Mouse (Mus musculus): ENCODE measurements around the gene Mrps36. TPM values are rescaled to one million over a fixed set of nuclear protein-coding genes. Genes with fewer than 3 reads are reported as not detected.

The Mrps36 gene
- polyA plus RNA-seq, 2 experiments = 57.9 to 113 TPM

DNA sequence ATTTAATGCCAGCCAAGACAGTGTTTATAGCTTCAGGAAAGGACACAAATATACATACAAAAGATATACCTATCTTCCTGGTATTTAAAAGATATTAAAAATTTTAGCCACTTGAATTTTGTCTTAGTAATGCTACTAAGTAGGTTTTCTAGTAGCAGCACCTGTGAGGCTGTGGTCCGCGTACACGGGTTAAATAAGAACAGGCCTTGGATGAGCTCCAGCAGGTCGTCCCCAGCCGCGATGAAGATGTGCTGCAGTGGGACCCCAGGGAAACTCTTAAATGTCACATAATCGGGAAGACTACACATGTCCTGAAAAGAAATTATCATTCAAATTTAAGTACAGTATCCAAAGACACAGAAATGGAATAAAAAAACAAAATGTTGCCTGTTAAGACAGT is 38.3 kb downstream of the Mrps36 start:
- Histone ChIP-seq H3K9ac (ENCODE audit: low read depth, low read length, severe bottlenecking) (no peak overlapping the region), H3K27me3 (ENCODE audit: control insufficient read depth, insufficient read depth, low read length) (no peaks in the 10 kb centered on the region), H3K9me3 (ENCODE audit: control insufficient read depth, low read length) (no peaks in the 10 kb centered on the region), H3K4me2 (replicated peaks; ENCODE audit: low read depth, low read length, severe bottlenecking) (no peak overlapping the region), H3K36me3 (ENCODE audit: control insufficient read depth, insufficient read depth, low read length) (peaks cover 92% of the 10 kb centered on the region), H3K27ac (replicated peaks; ENCODE audit: low read depth, low read length) (no peak overlapping the region), H3K4me1 (ENCODE audit: control insufficient read depth, insufficient read depth, low read length) (no peaks in the 10 kb centered on the region), H3K4me3 (replicated peaks; ENCODE audit: low read length) (no peak overlapping the region)
- TF ChIP-seq POLR2A (IDR thresholded peaks at IDR 0.05; ENCODE audit: borderline replicate concordance, extremely low read depth, insufficient read depth, insufficient read length) = no peak
- WGBS = 94% methylated on average over 7 of the region's 7 CpGs
- no peak for ATAC-seq (ENCODE audit: low FRiP score, low read depth)
- DNase-seq (ENCODE audit: low spot score) = no peak

DNA sequence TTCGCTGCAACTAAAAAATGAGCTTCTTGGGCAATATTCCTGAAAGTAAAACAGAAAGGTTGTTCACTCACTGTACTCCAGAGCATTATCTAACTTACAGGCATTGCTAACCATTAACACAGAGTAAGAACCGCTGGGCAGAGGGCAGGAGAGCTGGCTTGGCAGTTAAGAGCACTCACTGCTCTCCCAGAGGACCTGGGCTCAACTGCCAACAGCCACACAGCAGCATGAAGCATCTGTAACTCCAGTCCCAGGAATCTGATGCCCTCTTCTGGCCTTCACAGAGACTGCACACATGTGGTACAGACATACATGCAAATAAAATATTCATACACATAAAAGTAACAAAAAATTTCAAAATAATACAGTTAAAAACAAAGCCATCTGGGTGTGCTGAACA is 41.0 kb downstream of the Mrps36 start:
- 91% methylated on average over 2 of the region's 2 CpGs for WGBS
- no peak for ATAC-seq (ENCODE audit: low FRiP score, low read depth)
- H3K4me3 ChIP-seq (replicated peaks; ENCODE audit: low read length) = no peak overlapping the region
- no peaks in the 10 kb centered on the region for H3K9me3 ChIP-seq (ENCODE audit: control insufficient read depth, low read length)
- no peak for TF ChIP-seq POLR2A (IDR thresholded peaks at IDR 0.05; ENCODE audit: borderline replicate concordance, extremely low read depth, insufficient read depth, insufficient read length)
- H3K36me3 ChIP-seq (ENCODE audit: control insufficient read depth, insufficient read depth, low read length) = peaks cover 92% of the 10 kb centered on the region
- no peak for DNase-seq (ENCODE audit: low spot score)
- no peak overlapping the region for H3K9ac ChIP-seq (ENCODE audit: low read depth, low read length, severe bottlenecking)
- H3K27ac ChIP-seq (replicated peaks; ENCODE audit: low read depth, low read length) = no peak overlapping the region
- H3K4me1 ChIP-seq (ENCODE audit: control insufficient read depth, insufficient read depth, low read length) = no peaks in the 10 kb centered on the region
- no peak overlapping the region for H3K4me2 ChIP-seq (replicated peaks; ENCODE audit: low read depth, low read length, severe bottlenecking)
- H3K27me3 ChIP-seq (ENCODE audit: control insufficient read depth, insufficient read depth, low read length) = no peaks in the 10 kb centered on the region

DNA sequence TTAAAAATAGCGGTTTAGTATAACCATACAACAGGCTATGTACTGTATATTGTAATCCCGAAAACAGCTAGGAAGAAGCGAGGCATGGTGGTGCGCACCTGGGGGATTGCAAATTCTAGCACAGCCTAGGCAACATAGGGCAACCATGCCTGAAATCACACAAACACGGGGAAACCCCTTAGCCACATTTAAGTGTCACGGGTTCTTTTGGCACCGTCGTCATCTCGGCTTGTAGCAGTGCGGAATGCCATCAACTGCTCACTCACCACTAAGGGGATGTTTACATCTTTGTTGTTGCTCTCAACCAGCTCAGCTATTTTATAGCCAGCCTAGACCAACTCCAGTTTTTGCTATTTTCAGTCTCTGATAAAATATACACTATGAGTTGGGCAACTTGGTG is 45.6 kb downstream of the Mrps36 start:
- Histone ChIP-seq H3K4me3 (replicated peaks; ENCODE audit: low read length) (no peak overlapping the region), H3K4me2 (replicated peaks; ENCODE audit: low read depth, low read length, severe bottlenecking) (no peak overlapping the region), H3K9ac (ENCODE audit: low read depth, low read length, severe bottlenecking) (no peak overlapping the region), H3K36me3 (ENCODE audit: control insufficient read depth, insufficient read depth, low read length) (peaks cover 77% of the 10 kb centered on the region), H3K27ac (replicated peaks; ENCODE audit: low read depth, low read length) (no peak overlapping the region), H3K4me1 (ENCODE audit: control insufficient read depth, insufficient read depth, low read length) (no peaks in the 10 kb centered on the region), H3K9me3 (ENCODE audit: control insufficient read depth, low read length) (no peaks in the 10 kb centered on the region), H3K27me3 (ENCODE audit: control insufficient read depth, insufficient read depth, low read length) (no peaks in the 10 kb centered on the region)
- WGBS = 94% methylated on average over 10 of the region's 10 CpGs
- no peak for DNase-seq (ENCODE audit: low spot score)
- no peak for ATAC-seq (ENCODE audit: low FRiP score, low read depth)
- no peak for TF ChIP-seq POLR2A (IDR thresholded peaks at IDR 0.05; ENCODE audit: borderline replicate concordance, extremely low read depth, insufficient read depth, insufficient read length)

DNA sequence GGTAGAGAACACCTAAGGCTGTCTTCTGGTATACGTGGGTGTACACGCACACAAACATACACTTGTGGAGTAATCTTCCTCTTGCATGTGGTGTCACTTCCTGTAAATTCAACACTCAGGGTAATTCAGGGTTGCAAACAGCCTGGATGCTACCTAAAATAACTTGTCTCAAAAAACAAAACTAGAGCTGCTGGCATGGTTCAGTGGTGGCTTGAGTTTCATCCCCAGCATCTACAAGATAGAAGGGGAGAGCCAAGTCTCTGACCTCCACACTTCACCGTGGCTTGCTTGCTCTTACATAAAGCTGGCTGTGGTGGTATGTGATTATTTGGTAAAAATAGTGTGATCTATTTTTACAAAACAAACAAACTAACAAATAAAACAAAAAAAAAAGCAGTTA is 46.9 kb downstream of the Mrps36 start:
- DNase-seq (ENCODE audit: low spot score) = no peak
- no peak for ATAC-seq (ENCODE audit: low FRiP score, low read depth)
- Histone ChIP-seq H3K4me1 (ENCODE audit: control insufficient read depth, insufficient read depth, low read length) (no peaks in the 10 kb centered on the region), H3K4me3 (replicated peaks; ENCODE audit: low read length) (no peak overlapping the region), H3K9me3 (ENCODE audit: control insufficient read depth, low read length) (no peaks in the 10 kb centered on the region), H3K36me3 (ENCODE audit: control insufficient read depth, insufficient read depth, low read length) (peaks cover 65% of the 10 kb centered on the region), H3K4me2 (replicated peaks; ENCODE audit: low read depth, low read length, severe bottlenecking) (no peak overlapping the region), H3K27me3 (ENCODE audit: control insufficient read depth, insufficient read depth, low read length) (no peaks in the 10 kb centered on the region), H3K27ac (replicated peaks; ENCODE audit: low read depth, low read length) (no peak overlapping the region), H3K9ac (ENCODE audit: low read depth, low read length, severe bottlenecking) (no peak overlapping the region)
- 98% methylated on average over 3 of the region's 3 CpGs for WGBS
- no peak for TF ChIP-seq POLR2A (IDR thresholded peaks at IDR 0.05; ENCODE audit: borderline replicate concordance, extremely low read depth, insufficient read depth, insufficient read length)

DNA sequence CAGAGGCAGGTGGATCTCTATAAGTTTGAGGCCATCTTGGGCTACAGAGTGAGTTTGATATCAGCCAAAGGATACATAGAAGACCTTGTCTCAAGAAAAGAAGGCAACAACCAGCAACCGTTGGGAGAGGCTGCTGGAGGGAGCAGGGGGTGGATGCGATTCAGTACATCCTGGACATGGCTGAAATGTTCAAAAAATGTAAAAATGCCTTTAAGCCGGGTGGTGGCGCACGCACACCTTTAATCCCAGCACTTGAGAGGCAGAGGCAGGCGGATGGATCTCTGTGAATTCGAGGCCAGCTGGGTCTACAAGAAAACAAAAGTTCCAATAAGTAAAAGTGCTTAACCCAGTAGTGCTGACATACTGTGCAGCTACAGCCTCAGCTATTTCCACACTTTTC is 56.9 kb downstream of the Mrps36 start:
- no peaks in the 10 kb centered on the region for H3K36me3 ChIP-seq (ENCODE audit: control insufficient read depth, insufficient read depth, low read length)
- 53% methylated on average over 7 of the region's 7 CpGs for WGBS
- ATAC-seq (ENCODE audit: low FRiP score, low read depth) (no peak), DNase-seq (ENCODE audit: low spot score) (no peak)
- H3K9ac ChIP-seq (ENCODE audit: low read depth, low read length, severe bottlenecking) = no peak overlapping the region
- H3K4me1 ChIP-seq (ENCODE audit: control insufficient read depth, insufficient read depth, low read length) = no peaks in the 10 kb centered on the region
- H3K4me3 ChIP-seq (replicated peaks; ENCODE audit: low read length) = no peak overlapping the region
- no peak overlapping the region for H3K27ac ChIP-seq (replicated peaks; ENCODE audit: low read depth, low read length)
- TF ChIP-seq POLR2A (IDR thresholded peaks at IDR 0.05; ENCODE audit: borderline replicate concordance, extremely low read depth, insufficient read depth, insufficient read length) = no peak
- H3K27me3 ChIP-seq (ENCODE audit: control insufficient read depth, insufficient read depth, low read length) = no peaks in the 10 kb centered on the region
- H3K4me2 ChIP-seq (replicated peaks; ENCODE audit: low read depth, low read length, severe bottlenecking) = no peak overlapping the region
- no peaks in the 10 kb centered on the region for H3K9me3 ChIP-seq (ENCODE audit: control insufficient read depth, low read length)

Other genes starting within 250 kb of the Mrps36 start
- gene Ocln, start 191.9 kb downstream of the Mrps36 start, polyA plus RNA-seq (2012; rRNA removed) = 1.9 and 3.1 TPM in 2 replicates
- 7.4 and 8.8 TPM in 2 replicates for gene Ocln, start 191.9 kb downstream of the Mrps36 start, polyA plus RNA-seq (2014; fragmentation: Nextera tagmentation; extraction: Ambion mirVana)
- 3.6 and 3.9 TPM in 2 replicates for gene Marveld2, start 127.7 kb downstream of the Mrps36 start, polyA plus RNA-seq (2012; rRNA removed)
- gene Marveld2, start 127.7 kb downstream of the Mrps36 start, polyA plus RNA-seq (2014; fragmentation: Nextera tagmentation; extraction: Ambion mirVana) = 5.8 and 6.8 TPM in 2 replicates
- 153 and 187 TPM in 2 replicates for gene Ak6, start 93.7 kb downstream of the Mrps36 start, polyA plus RNA-seq (2012; rRNA removed)
- 262 and 274 TPM in 2 replicates for gene Ak6, start 93.7 kb downstream of the Mrps36 start, polyA plus RNA-seq (2014; fragmentation: Nextera tagmentation; extraction: Ambion mirVana)
- 15.0 and 17.5 TPM in 2 replicates for gene Rad17, start 93.6 kb downstream of the Mrps36 start, polyA plus RNA-seq (2012; rRNA removed)
- 21.5 and 21.8 TPM in 2 replicates for gene Rad17, start 93.6 kb downstream of the Mrps36 start, polyA plus RNA-seq (2014; fragmentation: Nextera tagmentation; extraction: Ambion mirVana)
- 15.4 and 16.2 TPM in 2 replicates for gene Taf9, start 93.1 kb downstream of the Mrps36 start, polyA plus RNA-seq (2012; rRNA removed)
- 13.7 and 16.2 TPM in 2 replicates for gene Taf9, start 93.1 kb downstream of the Mrps36 start, polyA plus RNA-seq (2014; fragmentation: Nextera tagmentation; extraction: Ambion mirVana)
- 1.9 and 3.3 TPM in 2 replicates for gene Ccdc125, start 74.9 kb downstream of the Mrps36 start, polyA plus RNA-seq (2012; rRNA removed)
- 2.9 and 3.4 TPM in 2 replicates for gene Ccdc125, start 74.9 kb downstream of the Mrps36 start, polyA plus RNA-seq (2014; fragmentation: Nextera tagmentation; extraction: Ambion mirVana)
- gene Cdk7, start 13.7 kb downstream of the Mrps36 start, polyA plus RNA-seq (2012; rRNA removed) = 59.4 and 60.3 TPM in 2 replicates
- gene Cdk7, start 13.7 kb downstream of the Mrps36 start, polyA plus RNA-seq (2014; fragmentation: Nextera tagmentation; extraction: Ambion mirVana) = 94.8 and 96.4 TPM in 2 replicates
- gene Cenph, start 31.2 kb upstream of the Mrps36 start, polyA plus RNA-seq (2012; rRNA removed) = 22.1 and 29.4 TPM in 2 replicates
- gene Cenph, start 31.2 kb upstream of the Mrps36 start, polyA plus RNA-seq (2014; fragmentation: Nextera tagmentation; extraction: Ambion mirVana) = 28.5 and 29.3 TPM in 2 replicates
- gene Ccnb1, start 41.9 kb upstream of the Mrps36 start, polyA plus RNA-seq (2012; rRNA removed) = 131 and 135 TPM in 2 replicates
- 193 and 195 TPM in 2 replicates for gene Ccnb1, start 41.9 kb upstream of the Mrps36 start, polyA plus RNA-seq (2014; fragmentation: Nextera tagmentation; extraction: Ambion mirVana)
- gene Slc30a5, start 88.8 kb upstream of the Mrps36 start, polyA plus RNA-seq (2012; rRNA removed) = 69.0 and 69.2 TPM in 2 replicates
- 70.9 and 73.5 TPM in 2 replicates for gene Slc30a5, start 88.8 kb upstream of the Mrps36 start, polyA plus RNA-seq (2014; fragmentation: Nextera tagmentation; extraction: Ambion mirVana)